Mouse (Mus musculus) bone marrow, adult 2 months (tissue): ENCODE results near the gene Olfr575. TPM values are rescaled to one million over a fixed set of nuclear protein-coding genes. Genes with fewer than 3 reads are reported as not detected.

ENCODE experiments used
- H3K27ac ChIP-seq: fragments of 200-500 bp; 2 replicates; pipeline ENCODE4 v1.5.1; 2012; ENCODE audit warnings: low read depth, mild to moderate bottlenecking, control low read depth, inconsistent platforms, low read length; ENCODE audit not compliant: control insufficient read depth, poor library complexity, insufficient read depth
- H3K4me1 ChIP-seq: fragments of 200-500 bp; 2 replicates; pipeline ENCODE4 v1.6.1; 2011; ENCODE audit warnings: low read length; ENCODE audit not compliant: control insufficient read depth, insufficient read depth
- H3K4me3 ChIP-seq: fragments of 200-500 bp; replicated peaks from 2 replicates; pipeline ENCODE3; 2011; ENCODE audit warnings: mild to moderate bottlenecking, low read depth, low read length, control low read depth; ENCODE audit not compliant: control insufficient read depth
- CTCF ChIP-seq: fragments of 200-500 bp; IDR thresholded peaks from 2 replicates; pipeline ENCODE4 v1.5.1; 2011; ENCODE audit warnings: low read length, control low read depth; ENCODE audit not compliant: control insufficient read depth, insufficient read depth
- POLR2A ChIP-seq: fragments of 200-500 bp; IDR thresholded peaks from 2 replicates; pipeline ENCODE4 v1.6.1; 2011; ENCODE audit warnings: low read depth, mild to moderate bottlenecking, control low read depth, low read length, borderline replicate concordance; ENCODE audit not compliant: control insufficient read depth
- WGBS: fragments of 180-500 bp; shearing (Covaris S2); methylation state at CpG from one replicate; pipeline ENCODE4 v1.1.7; 2018; 5-methylcytosine and 5-hydroxymethylcytosine counted together
- polyA plus RNA-seq: library from polyadenylated mRNA; stranded (reverse); fragments of >200 nt; gene quantifications from 2 replicates; pipeline ENCODE4 v1.2.4, GENCODE M21; 2011; ENCODE audit warnings: low replicate concordance; ENCODE audit not compliant: missing spikeins, insufficient read depth, insufficient read length

The Olfr575 gene
- polyA plus RNA-seq = not detected in 2 replicates

- no peaks in the 10 kb centered on the region for H3K4me1 ChIP-seq
- H3K27ac ChIP-seq = no peak within 1 kb of the TSS
- WGBS = 30% methylated on average over 1 of the region's 1 CpGs
- H3K4me3 ChIP-seq = no peak within 1 kb of the TSS
- no peak for TF ChIP-seq CTCF
- no peak for TF ChIP-seq POLR2A
Measured at GRCm38 (mm10) chr7:102958593-102958992, at the start of gene Olfr575. TSS of gene Olfr575 (minus strand) at chr7:102958775.

- no peak within 1 kb of the TSS for H3K27ac ChIP-seq
- WGBS = 67% methylated on average over 3 of the region's 3 CpGs
- no peaks in the 10 kb centered on the region for H3K4me1 ChIP-seq
- TF ChIP-seq POLR2A (no peak), CTCF (no peak)
- no peak within 1 kb of the TSS for H3K4me3 ChIP-seq
Measured at GRCm38 (mm10) chr7:102989224-102989623, 30.6 kb upstream of the Olfr575 start, which contains the start of gene Olfr578. TSS of gene Olfr578 (minus strand) at chr7:102989324.

- no peak within 1 kb of the TSS for H3K4me3 ChIP-seq
- no peak for TF ChIP-seq POLR2A
- TF ChIP-seq CTCF = no peak
- WGBS = 68% methylated on average over 2 of the region's 2 CpGs
- no peaks in the 10 kb centered on the region for H3K4me1 ChIP-seq
- H3K27ac ChIP-seq = no peak within 1 kb of the TSS
Measured at GRCm38 (mm10) chr7:102975843-102976242, 17.3 kb upstream of the Olfr575 start, which contains the start of gene Olfr577. TSS of gene Olfr577 (minus strand) at chr7:102975943.

- no peak for TF ChIP-seq POLR2A
- no peak for TF ChIP-seq CTCF
- WGBS = 32% methylated on average over 1 of the region's 1 CpGs
Measured at GRCm38 (mm10) chr7:102974399-102974798, 15.8 kb upstream of the Olfr575 start.

GRCm38 (mm10) chr7:102962360-102962759 lies 3.8 kb upstream of the Olfr575 start, which contains the start of gene Olfr576:
TSS of gene Olfr576 (plus strand) at chr7:102962660.
- no peaks in the 10 kb centered on the region for H3K4me1 ChIP-seq
- TF ChIP-seq CTCF (no peak), POLR2A (no peak)
- 33% methylated on average over 2 of the region's 2 CpGs for WGBS
- H3K4me3 ChIP-seq = no peak within 1 kb of the TSS
- H3K27ac ChIP-seq = no peak within 1 kb of the TSS

More at GRCm38 (mm10) chr7:102974399-102974798, 15.8 kb upstream of the Olfr575 start:
- Histone ChIP-seq H3K27ac (no peak overlapping the region), H3K4me1 (no peaks in the 10 kb centered on the region), H3K4me3 (no peak overlapping the region)

GRCm38 (mm10) chr7:102958137-102958536 lies 438 bp downstream of the Olfr575 start:
- Histone ChIP-seq H3K27ac (no peak overlapping the region), H3K4me3 (no peak overlapping the region), H3K4me1 (no peaks in the 10 kb centered on the region)
- WGBS = 66% methylated on average over 3 of the region's 3 CpGs
- no peak for TF ChIP-seq POLR2A
- no peak for TF ChIP-seq CTCF

GRCm38 (mm10) chr7:102950732-102951131 lies 7.8 kb downstream of the Olfr575 start:
- no peak overlapping the region for H3K27ac ChIP-seq
- H3K4me3 ChIP-seq = no peak overlapping the region
- no peaks in the 10 kb centered on the region for H3K4me1 ChIP-seq
- no peak for TF ChIP-seq CTCF
- no peak for TF ChIP-seq POLR2A
- WGBS = 61% methylated on average over 1 of the region's 1 CpGs

- H3K27ac ChIP-seq = no peak within 1 kb of the TSS
- no peaks in the 10 kb centered on the region for H3K4me1 ChIP-seq
- no peak for TF ChIP-seq CTCF
- no peak for TF ChIP-seq POLR2A
- WGBS = 94% methylated on average over 1 of the region's 1 CpGs
- H3K4me3 ChIP-seq = no peak within 1 kb of the TSS
Measured at GRCm38 (mm10) chr7:102948167-102948566, 10.4 kb downstream of the Olfr575 start, which contains the start of gene Olfr574. TSS of gene Olfr574 (plus strand) at chr7:102948467.
